Mouse (Mus musculus): Measurements from ENCODE around the gene Vmn1r198. TPM values are rescaled to one million over a fixed set of nuclear protein-coding genes. Genes with fewer than 3 reads are reported as not detected.

The Vmn1r198 gene
- polyA plus RNA-seq, 1 experiment from 2014 or later: not detected

- 64% methylated on average over 1 of the region's 1 CpGs for WGBS
- H3K9me3 ChIP-seq: peaks cover 24% of the 10 kb centered on the region
- H3K4me1 ChIP-seq: no peaks in the 10 kb centered on the region
- H3K4me3 ChIP-seq: no peak overlapping the region
- no peak overlapping the region for H3K27ac ChIP-seq (replicated peaks)
- H3K36me3 ChIP-seq (replicated peaks): no peaks in the 10 kb centered on the region
- no peak for DNase-seq (ENCODE audit: low spot score)
- H3K27me3 ChIP-seq (replicated peaks; ENCODE audit: low read depth, poor library complexity, severe bottlenecking): no peaks in the 10 kb centered on the region
These were observed 52.8 kb downstream of the Vmn1r198 start for GRCm38 (mm10) chr13:22402978-22403377.

Other genes starting within 250 kb of the Vmn1r198 start
- gene Vmn1r189, start 244.5 kb upstream of the Vmn1r198 start, polyA plus RNA-seq (2016; fragmentation: Nextera tagmentation; extraction: Ambion mirVana): not detected in 2 replicates
- not detected in 2 replicates for gene Vmn1r191, start 166.4 kb upstream of the Vmn1r198 start, polyA plus RNA-seq (2016; fragmentation: Nextera tagmentation; extraction: Ambion mirVana)
- not detected in 2 replicates for gene Vmn1r192, start 159.2 kb upstream of the Vmn1r198 start, polyA plus RNA-seq (2016; fragmentation: Nextera tagmentation; extraction: Ambion mirVana)
- gene Vmn1r193, start 127.2 kb upstream of the Vmn1r198 start, polyA plus RNA-seq (2016; fragmentation: Nextera tagmentation; extraction: Ambion mirVana): not detected in 2 replicates
- gene Vmn1r194, start 106.1 kb upstream of the Vmn1r198 start, polyA plus RNA-seq (2016; fragmentation: Nextera tagmentation; extraction: Ambion mirVana): not detected in 2 replicates
- not detected in 2 replicates for gene Vmn1r195, start 79.8 kb upstream of the Vmn1r198 start, polyA plus RNA-seq (2016; fragmentation: Nextera tagmentation; extraction: Ambion mirVana)
- gene Vmn1r196, start 60.4 kb upstream of the Vmn1r198 start, polyA plus RNA-seq (2016; fragmentation: Nextera tagmentation; extraction: Ambion mirVana): not detected in 2 replicates
- gene Vmn1r197, start 25.8 kb upstream of the Vmn1r198 start, polyA plus RNA-seq (2016; fragmentation: Nextera tagmentation; extraction: Ambion mirVana): not detected in 2 replicates
- not detected in 2 replicates for gene Vmn1r199, start 29.5 kb downstream of the Vmn1r198 start, polyA plus RNA-seq (2016; fragmentation: Nextera tagmentation; extraction: Ambion mirVana)
- not detected in 2 replicates for gene Vmn1r200, start 40.0 kb downstream of the Vmn1r198 start, polyA plus RNA-seq (2016; fragmentation: Nextera tagmentation; extraction: Ambion mirVana)
- not detected in 2 replicates for gene Vmn1r201, start 121.6 kb downstream of the Vmn1r198 start, polyA plus RNA-seq (2016; fragmentation: Nextera tagmentation; extraction: Ambion mirVana)
- 0.02 TPM in 1 of 2 replicates, not detected in the other for gene Vmn1r202, start 155.0 kb downstream of the Vmn1r198 start, polyA plus RNA-seq (2016; fragmentation: Nextera tagmentation; extraction: Ambion mirVana)
- not detected in 2 replicates for gene Vmn1r203, start 167.8 kb downstream of the Vmn1r198 start, polyA plus RNA-seq (2016; fragmentation: Nextera tagmentation; extraction: Ambion mirVana)
- not detected in 2 replicates for gene Vmn1r204, start 202.8 kb downstream of the Vmn1r198 start, polyA plus RNA-seq (2016; fragmentation: Nextera tagmentation; extraction: Ambion mirVana)
- gene Vmn1r205, start 242.6 kb downstream of the Vmn1r198 start, polyA plus RNA-seq (2016; fragmentation: Nextera tagmentation; extraction: Ambion mirVana): not detected in 2 replicates

Measured in embryonic facial prominence, embryonic 10.5 days (tissue).